Mouse (Mus musculus) MEL (cell line): ENCODE results near the gene Ncam2. TPM values are rescaled to one million over a fixed set of nuclear protein-coding genes. Genes with fewer than 3 reads are reported as not detected.

ENCODE experiments used
- DNase-seq: peaks from one replicate; pipeline ENCODE4 v3.0.0; 2011; ENCODE audit warnings: low read depth, low spot score
- H3K27ac ChIP-seq: 2 replicates; pipeline ENCODE4 v1.5.1; 2012; ENCODE audit warnings: low read depth, mild to moderate bottlenecking, control low read depth, low read length, moderate library complexity; ENCODE audit not compliant: control insufficient read depth
- H3K27me3 ChIP-seq, 2 experiments: fragments of 150-350 bp in 1 of 2; sonication (generic) in 1 of 2; 2 replicates each; pipeline ENCODE4 v1.6.1; 2012; ENCODE audit warnings: low read length in 2 of 2, mild to moderate bottlenecking in 2 of 2, improper control_type of control experiment in 1 of 2, moderate library complexity in 1 of 2; ENCODE audit not compliant: insufficient read depth in 2 of 2, control insufficient read depth in 1 of 2
- H3K36me3 ChIP-seq, 2 experiments: 2 replicates each; pipeline ENCODE4 v1.6.1; 2012 to 2014; ENCODE audit warnings: low read length in 2 of 2, improper control_type of control experiment in 1 of 2, inconsistent platforms in 1 of 2, mild to moderate bottlenecking in 1 of 2; ENCODE audit not compliant: insufficient read depth in 2 of 2, control insufficient read depth in 1 of 2
- H3K4me1 ChIP-seq, 2 experiments: fragments of 150-350 bp in 1 of 2; sonication (generic) in 1 of 2; 2 replicates each; pipeline ENCODE4 v1.6.1; 2012; ENCODE audit warnings: low read length in 2 of 2, improper control_type of control experiment in 1 of 2, mild to moderate bottlenecking in 1 of 2; ENCODE audit not compliant: insufficient read depth in 2 of 2, control insufficient read depth in 1 of 2
- H3K4me3 ChIP-seq, 2 experiments: fragments of 150-350 bp in 1 of 2; sonication (generic) in 1 of 2; 2 replicates each; pipeline ENCODE4 v1.5.1; 2012; ENCODE audit warnings: low read depth in 2 of 2, low read length in 2 of 2, mild to moderate bottlenecking in 2 of 2, moderate library complexity in 2 of 2, control low read depth in 1 of 2, improper control_type of control experiment in 1 of 2; ENCODE audit not compliant: control insufficient read depth in 1 of 2, insufficient read depth in 1 of 2
- H3K79me2 ChIP-seq: 2 replicates; pipeline ENCODE4 v1.6.1; 2012; ENCODE audit warnings: mild to moderate bottlenecking, low read length, moderate library complexity; ENCODE audit not compliant: control insufficient read depth, poor library complexity, insufficient read depth
- H3K9ac ChIP-seq: 2 replicates; pipeline ENCODE4 v1.6.1; 2012; ENCODE audit warnings: low read depth, mild to moderate bottlenecking, control low read depth, low read length, moderate library complexity; ENCODE audit not compliant: control insufficient read depth, poor library complexity, severe bottlenecking
- H3K9me3 ChIP-seq: fragments of 150-350 bp; sonication (generic); replicated peaks from 2 replicates; pipeline ENCODE4 v1.6.1; 2012; ENCODE audit warnings: mild to moderate bottlenecking, low read length, improper control_type of control experiment, moderate library complexity; ENCODE audit not compliant: insufficient read depth
- CHD1 ChIP-seq: IDR thresholded peaks from 2 replicates; pipeline ENCODE4 v1.6.1; 2012; ENCODE audit warnings: low read depth, mild to moderate bottlenecking, inconsistent platforms, low read length, improper control_type of control experiment
- CHD2 ChIP-seq: IDR thresholded peaks from 2 replicates; pipeline ENCODE4 v1.6.1; 2011; ENCODE audit warnings: low read length, improper control_type of control experiment
- CTCF ChIP-seq, 3 experiments: IDR thresholded peaks in 2 of 3; conservative IDR thresholded peaks in 1 of 3; 2 replicates each; pipeline ENCODE4 v1.5.1; 2011 to 2012; ENCODE audit warnings: low read length in 3 of 3, low read depth in 2 of 3, mild to moderate bottlenecking in 2 of 3, improper control_type of control experiment in 1 of 3, inconsistent platforms in 1 of 3, mixed read lengths in 1 of 3, moderate library complexity in 1 of 3; ENCODE audit not compliant: control insufficient read depth in 1 of 3, insufficient read depth in 1 of 3, poor library complexity in 1 of 3, severe bottlenecking in 1 of 3
- E2F4 ChIP-seq: IDR thresholded peaks from 2 replicates; pipeline ENCODE4 v1.6.1; 2011; ENCODE audit warnings: low read depth, low read length, improper control_type of control experiment, borderline replicate concordance
- ELF1 ChIP-seq: IDR thresholded peaks from 2 replicates; pipeline ENCODE4 v1.6.1; 2014; ENCODE audit warnings: low read depth, mild to moderate bottlenecking, inconsistent platforms, low read length, improper control_type of control experiment, moderate library complexity
- EP300 ChIP-seq, 2 experiments: IDR thresholded peaks; 2 replicates each; pipeline ENCODE4 v1.6.1; 2011; ENCODE audit warnings: improper control_type of control experiment in 2 of 2, low read length in 2 of 2, low read depth in 1 of 2, mild to moderate bottlenecking in 1 of 2
- ETS1 ChIP-seq: IDR thresholded peaks from 2 replicates; pipeline ENCODE4 v1.6.1; 2012; ENCODE audit warnings: low read depth, mild to moderate bottlenecking, inconsistent platforms, low read length, improper control_type of control experiment, moderate library complexity
- GABPA ChIP-seq: IDR thresholded peaks from 2 replicates; pipeline ENCODE4 v1.6.1; 2012; ENCODE audit warnings: low read depth, mild to moderate bottlenecking, inconsistent platforms, low read length, improper control_type of control experiment, moderate library complexity
- JUND ChIP-seq: IDR thresholded peaks from 2 replicates; pipeline ENCODE4 v1.6.1; 2011; ENCODE audit warnings: low read depth, mild to moderate bottlenecking, improper control_type of control experiment, low read length
- KAT2A ChIP-seq: conservative IDR thresholded peaks from 2 replicates; pipeline ENCODE4 v1.6.1; 2012; ENCODE audit warnings: low read depth, low read length, improper control_type of control experiment, inconsistent platforms
- MAFK ChIP-seq: IDR thresholded peaks from 2 replicates; pipeline ENCODE4 v1.6.1; 2011; ENCODE audit warnings: low read depth, mild to moderate bottlenecking, low read length, improper control_type of control experiment, borderline replicate concordance
- MAX ChIP-seq: IDR thresholded peaks from 2 replicates; pipeline ENCODE4 v1.6.1; 2011; ENCODE audit warnings: low read length, improper control_type of control experiment
- MXI1 ChIP-seq: IDR thresholded peaks from 2 replicates; pipeline ENCODE4 v1.6.1; 2011; ENCODE audit warnings: mild to moderate bottlenecking, low read depth, low read length, improper control_type of control experiment
- MYC ChIP-seq: IDR thresholded peaks from 2 replicates; pipeline ENCODE4 v1.6.1; 2011; ENCODE audit warnings: low read depth, mild to moderate bottlenecking, low read length, improper control_type of control experiment, moderate library complexity
- NELFE ChIP-seq: IDR thresholded peaks from 2 replicates; pipeline ENCODE4 v1.6.1; 2011; ENCODE audit warnings: low read depth, low read length, improper control_type of control experiment
- NRF1 ChIP-seq: IDR thresholded peaks from 2 replicates; pipeline ENCODE4 v1.6.1; 2014; ENCODE audit warnings: low read depth, mild to moderate bottlenecking, inconsistent platforms, low read length, improper control_type of control experiment, moderate library complexity; ENCODE audit not compliant: poor library complexity, insufficient read depth, severe bottlenecking
- POLR2A ChIP-seq, 2 experiments: IDR thresholded peaks; 2 replicates each; pipeline ENCODE4 v1.6.1; 2011 to 2012; ENCODE audit warnings: low read length in 2 of 2, mild to moderate bottlenecking in 2 of 2, control low read depth in 1 of 2, improper control_type of control experiment in 1 of 2, low read depth in 1 of 2, moderate library complexity in 1 of 2; ENCODE audit not compliant: control insufficient read depth in 1 of 2, insufficient read depth in 1 of 2, poor library complexity in 1 of 2
- POLR2AphosphoS2 ChIP-seq: IDR thresholded peaks from 2 replicates; pipeline ENCODE4 v1.6.1; 2011; ENCODE audit warnings: low read length, improper control_type of control experiment
- SMC3 ChIP-seq: IDR thresholded peaks from 2 replicates; pipeline ENCODE4 v1.6.1; 2011; ENCODE audit warnings: low read depth, low read length, improper control_type of control experiment
- TAL1 ChIP-seq: IDR thresholded peaks from 2 replicates; pipeline ENCODE4 v1.6.1; 2012; ENCODE audit warnings: mild to moderate bottlenecking, inconsistent platforms, low read length, moderate library complexity, mixed read lengths
- TBP ChIP-seq: IDR thresholded peaks from 2 replicates; pipeline ENCODE4 v1.8.0; 2011; ENCODE audit warnings: low read depth, low read length, improper control_type of control experiment
- TCF12 ChIP-seq: IDR thresholded peaks from 2 replicates; pipeline ENCODE4 v1.6.1; 2014; ENCODE audit warnings: low read depth, mild to moderate bottlenecking, inconsistent platforms, low read length, improper control_type of control experiment, moderate library complexity
- UBTF ChIP-seq: IDR thresholded peaks from 2 replicates; pipeline ENCODE4 v1.6.1; 2012; ENCODE audit warnings: low read depth, mild to moderate bottlenecking, inconsistent platforms, low read length, improper control_type of control experiment, moderate library complexity, borderline replicate concordance; ENCODE audit not compliant: insufficient read depth
- USF1 ChIP-seq: IDR thresholded peaks from 2 replicates; pipeline ENCODE4 v1.6.1; 2014; ENCODE audit warnings: low read depth, mild to moderate bottlenecking, inconsistent platforms, low read length, improper control_type of control experiment, moderate library complexity
- USF2 ChIP-seq, 2 experiments: IDR thresholded peaks; 2 replicates each; pipeline ENCODE4 v1.6.1; 2011 to 2012; ENCODE audit warnings: improper control_type of control experiment in 2 of 2, low read length in 2 of 2, borderline replicate concordance in 1 of 2, inconsistent platforms in 1 of 2, low read depth in 1 of 2, mild to moderate bottlenecking in 1 of 2; ENCODE audit not compliant: insufficient read depth in 1 of 2
- ZC3H11A ChIP-seq: IDR thresholded peaks from 2 replicates; pipeline ENCODE4 v1.6.1; 2012; ENCODE audit warnings: low read depth, mild to moderate bottlenecking, inconsistent platforms, low read length, improper control_type of control experiment
- ZKSCAN1 ChIP-seq: IDR thresholded peaks from 2 replicates; pipeline ENCODE4 v1.6.1; 2012; ENCODE audit warnings: low read depth, mild to moderate bottlenecking, inconsistent platforms, low read length, improper control_type of control experiment, moderate library complexity
- ZMIZ1 ChIP-seq: IDR thresholded peaks from 2 replicates; pipeline ENCODE4 v1.6.1; 2012; ENCODE audit warnings: low read depth, mild to moderate bottlenecking, inconsistent platforms, low read length, improper control_type of control experiment, moderate library complexity
- polyA plus RNA-seq, 2 experiments: library from polyadenylated mRNA; stranded (reverse) in 1 of 2; unstranded in 1 of 2; fragments of >175 nt in 1 of 2; fragments of >200 nt in 1 of 2; gene quantifications; 2 replicates each; pipeline versions ENCODE4 v1.2.1 to v1.2.4; 2012; ENCODE audit warnings: low replicate concordance in 2 of 2, low read depth in 1 of 2; ENCODE audit not compliant: insufficient read length in 2 of 2, insufficient read depth in 1 of 2, missing spikeins in 1 of 2
- total RNA-seq: library from RNA; depleted of rRNA; stranded (reverse); fragments of 300-350 nt; gene quantifications from 2 replicates; pipeline ENCODE4 v1.2.3, GENCODE M21; 2012

Gene Ncam2
- total and polyA plus RNA-seq, 3 experiments, result not detected

DNA sequence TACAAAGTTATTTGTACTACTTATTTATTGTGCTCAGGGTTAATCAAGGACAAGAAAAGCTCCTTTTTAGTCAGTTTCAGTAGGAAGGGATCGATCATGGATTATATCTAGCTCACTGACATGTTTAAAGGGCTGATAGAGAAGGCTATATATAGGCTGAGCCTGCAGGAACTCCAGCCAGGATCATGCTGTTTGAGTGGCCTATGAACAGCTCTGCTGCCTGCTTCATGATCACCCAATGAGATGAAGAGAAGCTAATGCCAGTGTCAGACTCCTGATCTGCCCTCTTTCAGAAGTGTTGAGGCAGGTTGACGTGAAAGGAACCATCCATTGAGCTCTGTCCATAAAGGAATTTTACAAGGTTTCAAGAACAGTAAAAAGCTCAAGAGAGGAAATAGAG is 103.3 kb downstream of the Ncam2 start:
- TF ChIP-seq USF1 (no peak), NRF1 (no peak), SMC3 (no peak), MAX (no peak), JUND (no peak), EP300 (IDR thresholded peaks at IDR 0.05; ENCODE audit: low read depth in 1 of 2, low read length in 2 of 2) (no peak), NELFE (no peak), TBP (no peak), UBTF (no peak), USF2 (IDR thresholded peaks at IDR 0.05; ENCODE audit: borderline replicate concordance in 1 of 2, insufficient read depth in 1 of 2, low read depth in 1 of 2, low read length in 2 of 2) (no peak), CHD2 (no peak), POLR2AphosphoS2 (no peak), ZMIZ1 (no peak), CHD1 (no peak), ELF1 (no peak)
- DNase-seq, result no peak
- Histone ChIP-seq H3K36me3 (no peaks in the 10 kb centered on the region), H3K9ac (no peak overlapping the region), H3K79me2 (no peaks in the 10 kb centered on the region), H3K4me1 (no peaks in the 10 kb centered on the region), H3K27me3 (no peaks in the 10 kb centered on the region), H3K9me3 (no peaks in the 10 kb centered on the region), H3K27ac (no peak overlapping the region), H3K4me3 (no peak overlapping the region)

GRCm38 (mm10) chr16:81309215-81309614 is 108.7 kb downstream of the Ncam2 start:
- H3K27ac ChIP-seq, result no peak overlapping the region
- no peaks in the 10 kb centered on the region for H3K27me3 ChIP-seq
- H3K4me3 ChIP-seq, result no peak overlapping the region
- no peaks in the 10 kb centered on the region for H3K9me3 ChIP-seq
- DNase-seq, result no peak
- no peaks in the 10 kb centered on the region for H3K4me1 ChIP-seq
- H3K9ac ChIP-seq, result no peak overlapping the region
- H3K36me3 ChIP-seq, result no peaks in the 10 kb centered on the region
- H3K79me2 ChIP-seq, result no peaks in the 10 kb centered on the region
- TF ChIP-seq E2F4 (no peak), MXI1 (no peak), CTCF (IDR thresholded peaks at IDR 0.05 in 2 of 3, conservative IDR thresholded peaks at IDR 0.05 in 1 of 3; ENCODE audit: control insufficient read depth in 1 of 3, insufficient read depth in 1 of 3, low read depth in 2 of 3, low read length in 3 of 3, poor library complexity in 1 of 3, severe bottlenecking in 1 of 3) (no peak), KAT2A (no peak), USF1 (no peak), ZKSCAN1 (no peak), ELF1 (no peak), POLR2A (IDR thresholded peaks at IDR 0.05; ENCODE audit: control insufficient read depth in 1 of 2, insufficient read depth in 1 of 2, low read depth in 1 of 2, low read length in 2 of 2, poor library complexity in 1 of 2) (no peak), TBP (no peak), MAFK (no peak), GABPA (no peak), ZC3H11A (no peak), MYC (no peak), UBTF (no peak), ETS1 (no peak), MAX (no peak), POLR2AphosphoS2 (no peak), CHD2 (no peak), TCF12 (no peak), TAL1 (no peak)
